Mouse (Mus musculus) adrenal gland, adult (tissue): ENCODE measurements around the gene Plscr2.

ENCODE experiments used
- DNase-seq, 2 experiments: peaks; one replicate each; pipeline ENCODE4 v3.0.0; 2022 to 2023; ENCODE audit warnings: low spot score in 1 of 2; ENCODE audit not compliant: inconsistent age in 2 of 2

Gene Plscr2

GRCm38 (mm10) chr9:92275486-92276207, at the start of gene Plscr2:
TSS of gene Plscr2 (plus strand) at chr9:92275602.
- peak; percentile 24 to 73 for DNase-seq

- DNase-seq, result peak in 1 of 2 experiments; percentile 62
Measured at GRCm38 (mm10) chr9:92226127-92226655, 49.2 kb upstream of the Plscr2 start.

GRCm38 (mm10) chr9:92226795-92227194, 48.6 kb upstream of the Plscr2 start:
- DNase-seq, result no peak

DNA sequence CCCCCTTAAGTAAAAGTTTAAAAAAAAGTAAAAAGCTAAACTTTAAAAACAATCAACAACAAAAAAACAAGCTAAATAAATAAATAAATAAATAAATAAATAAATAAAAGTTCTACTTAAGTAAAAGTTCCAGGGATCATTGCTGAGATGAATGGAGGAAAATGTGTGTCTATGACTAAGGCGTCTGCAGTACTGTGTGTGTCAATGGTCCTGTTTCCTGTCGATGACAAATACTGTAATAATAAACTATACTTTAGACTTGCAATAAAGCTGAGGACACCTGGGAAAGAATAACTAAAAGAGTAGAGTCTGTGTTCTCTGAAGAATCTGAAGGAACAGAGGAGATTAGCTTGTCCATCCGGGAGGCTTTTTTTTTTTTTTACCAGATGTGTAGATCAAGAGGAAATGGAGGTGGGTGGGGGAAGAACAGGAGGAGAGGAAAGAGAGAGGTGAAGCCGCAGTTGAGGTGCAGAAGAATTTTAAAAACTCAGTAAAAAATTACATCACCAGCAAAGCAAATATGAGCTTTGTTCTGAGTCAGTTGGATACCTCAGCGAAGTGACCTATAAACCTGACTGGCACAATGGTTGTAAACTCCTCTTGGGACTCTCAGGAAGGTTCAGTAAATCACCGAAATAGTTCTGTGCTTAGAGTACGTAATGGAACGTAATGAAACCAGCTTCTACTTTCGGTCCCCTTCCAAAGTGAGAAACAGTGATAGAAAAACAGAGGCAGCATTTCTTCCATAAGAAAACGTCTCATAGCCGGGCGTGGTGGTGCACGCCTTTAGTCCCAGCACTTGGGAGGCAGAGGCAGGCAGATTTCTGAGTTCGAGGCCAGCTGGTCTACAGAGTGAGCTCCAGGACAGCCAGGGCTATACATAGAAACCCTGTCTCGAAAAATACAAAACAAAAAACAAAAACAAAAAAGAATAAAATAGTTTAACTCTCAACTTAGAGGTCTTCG, 46.3 kb upstream of the Plscr2 start:
- DNase-seq, result no peak

- DNase-seq, result no peak
Measured at GRCm38 (mm10) chr9:92229833-92230205, 45.6 kb upstream of the Plscr2 start.

- no peak for DNase-seq
Measured at GRCm38 (mm10) chr9:92234901-92235458, 40.4 kb upstream of the Plscr2 start.

DNA sequence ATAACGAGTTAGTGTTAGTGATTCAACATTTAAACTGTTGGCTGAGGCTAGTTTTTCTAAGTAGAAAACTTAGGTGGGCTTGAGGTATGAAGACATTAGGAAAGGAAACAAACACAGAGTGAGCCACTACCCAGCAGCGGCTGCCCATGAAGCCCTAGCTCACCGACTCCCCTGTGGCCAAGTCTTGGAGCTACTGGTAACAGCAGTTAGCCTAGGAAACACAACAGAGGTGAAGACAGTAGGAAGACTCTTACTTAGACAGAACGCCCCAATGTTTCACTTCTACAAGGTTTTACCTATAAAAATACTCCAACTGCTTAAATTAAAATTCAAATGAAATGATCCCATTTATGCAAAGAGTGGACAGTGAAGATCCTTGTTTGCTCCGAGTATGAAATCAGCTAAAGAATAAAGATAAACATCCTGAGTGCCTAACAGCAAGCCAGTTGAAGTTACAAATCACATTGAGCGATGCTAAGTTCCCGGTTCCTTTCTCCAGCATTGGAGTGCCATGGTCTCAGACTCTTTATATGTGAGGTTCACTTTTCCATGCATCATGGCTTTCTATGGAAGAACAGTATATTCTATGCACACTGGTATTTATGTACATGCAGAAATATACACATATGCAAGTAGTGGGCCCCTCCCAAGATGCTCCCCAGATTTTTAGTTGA, 26.5 kb upstream of the Plscr2 start:
- no peak for DNase-seq

DNA sequence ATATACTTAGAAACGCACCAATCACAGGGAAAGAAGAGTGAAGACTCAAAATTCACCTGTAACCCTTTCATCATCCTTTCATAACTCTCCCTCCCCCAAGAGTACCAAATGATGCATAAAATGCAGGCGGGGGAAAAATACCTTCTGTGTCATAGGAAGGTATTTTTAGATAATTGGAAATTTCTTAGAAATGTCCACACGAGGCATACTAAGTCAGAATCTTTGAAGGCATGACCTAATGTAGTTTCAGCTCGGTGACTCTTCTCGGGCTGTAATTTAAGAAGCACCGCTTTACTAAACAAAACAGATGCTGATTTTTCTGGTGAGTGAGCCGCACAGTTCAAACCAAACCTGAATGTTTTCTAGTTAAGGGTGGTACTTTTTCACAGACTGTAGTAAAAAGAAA, 26.0 kb upstream of the Plscr2 start, which contains the start of gene Plscr1:
Plscr1 (plus strand) TSS at position 304 of the 406 bp plus-strand sequence.
- no peak for DNase-seq

DNA sequence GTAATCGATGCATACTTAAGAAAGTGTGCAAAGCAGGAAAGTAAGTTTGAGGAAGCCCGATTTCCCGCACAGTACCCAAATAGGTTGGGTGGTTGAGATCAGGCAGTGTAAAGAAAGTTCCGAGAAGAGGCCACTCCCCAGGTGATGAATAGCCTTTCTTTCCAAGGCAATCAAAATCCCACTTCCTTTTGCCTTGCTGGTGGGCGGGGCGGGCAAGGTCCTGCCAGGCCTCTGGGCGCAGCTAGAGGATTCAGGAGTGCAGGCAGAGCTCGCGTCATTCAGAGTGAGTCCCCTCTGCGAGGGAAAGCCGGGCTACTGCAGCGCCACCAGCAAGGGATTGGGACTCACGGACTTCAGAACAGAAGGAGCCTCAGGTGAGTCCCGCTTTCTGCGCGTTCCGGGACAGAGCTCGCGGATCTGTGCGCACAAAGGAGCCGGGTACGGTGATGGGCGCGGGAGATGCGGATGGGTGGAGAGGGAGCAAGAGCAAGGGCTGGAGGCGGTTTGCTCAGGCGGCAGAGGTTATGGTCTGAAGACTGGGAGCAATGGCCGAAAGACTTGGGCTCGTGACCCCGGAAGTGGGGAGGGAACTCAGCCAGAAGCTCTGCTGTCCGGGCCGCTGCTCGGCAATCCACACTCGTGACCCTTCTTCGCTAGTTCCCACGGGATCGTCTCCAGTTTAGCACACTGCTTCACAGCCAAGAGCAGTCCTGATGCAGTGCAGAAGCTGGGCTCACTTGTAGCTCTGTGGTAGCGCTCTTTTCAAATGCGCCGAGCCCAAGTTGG, 25.2 kb upstream of the Plscr2 start:
- peak; percentile 76 to 94 for DNase-seq

GRCm38 (mm10) chr9:92252718-92253117, 22.7 kb upstream of the Plscr2 start:
- no peak for DNase-seq

DNA sequence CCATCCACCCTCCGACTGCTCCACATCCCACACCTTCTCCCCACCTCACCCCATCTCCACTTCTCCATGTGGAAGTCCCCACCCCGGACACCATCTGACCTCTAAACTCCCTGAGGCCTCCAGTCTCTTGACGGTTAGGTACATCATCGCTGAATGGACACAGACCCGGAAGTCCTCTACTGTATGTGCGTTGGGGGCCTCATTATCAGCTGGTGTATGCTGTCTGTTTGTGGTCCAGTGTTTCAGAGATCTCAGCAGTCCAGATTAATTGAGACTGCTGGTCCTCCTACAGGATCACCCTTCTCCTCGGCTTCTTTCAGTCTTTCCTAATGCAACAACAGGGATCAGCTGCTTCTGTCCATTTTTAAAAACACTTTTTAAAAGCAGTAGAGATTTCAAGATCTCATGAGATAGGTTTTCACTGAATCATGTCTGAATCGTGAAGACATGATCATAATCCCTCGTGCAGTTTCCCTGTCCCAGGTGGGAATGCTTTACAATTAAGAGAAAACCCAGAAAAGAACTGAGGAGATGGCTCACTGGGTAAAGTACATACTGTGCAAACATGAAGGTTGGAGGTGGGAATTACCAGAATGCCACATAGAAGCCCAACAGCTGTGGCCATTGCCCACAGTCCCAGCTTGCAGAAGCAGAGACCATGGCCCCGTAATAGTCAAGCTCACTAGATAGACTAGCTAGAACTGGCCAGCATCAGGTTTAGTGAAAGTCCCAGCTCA, 21.6 kb upstream of the Plscr2 start:
- no peak for DNase-seq

- no peak for DNase-seq
Measured at GRCm38 (mm10) chr9:92260481-92261159, 14.8 kb upstream of the Plscr2 start.

- DNase-seq, result peak in 1 of 2 experiments; percentile 66
Measured at GRCm38 (mm10) chr9:92265719-92266118, 9.7 kb upstream of the Plscr2 start.

- DNase-seq, result no peak
Measured at GRCm38 (mm10) chr9:92266558-92267171, 8.7 kb upstream of the Plscr2 start.

GRCm38 (mm10) chr9:92267732-92268131, 7.7 kb upstream of the Plscr2 start:
- no peak for DNase-seq

- no peak for DNase-seq
Measured at GRCm38 (mm10) chr9:92269829-92270404, 5.5 kb upstream of the Plscr2 start.

- DNase-seq, result peak; percentile 63 to 91
Measured at GRCm38 (mm10) chr9:92270927-92271326, 4.5 kb upstream of the Plscr2 start.

DNA sequence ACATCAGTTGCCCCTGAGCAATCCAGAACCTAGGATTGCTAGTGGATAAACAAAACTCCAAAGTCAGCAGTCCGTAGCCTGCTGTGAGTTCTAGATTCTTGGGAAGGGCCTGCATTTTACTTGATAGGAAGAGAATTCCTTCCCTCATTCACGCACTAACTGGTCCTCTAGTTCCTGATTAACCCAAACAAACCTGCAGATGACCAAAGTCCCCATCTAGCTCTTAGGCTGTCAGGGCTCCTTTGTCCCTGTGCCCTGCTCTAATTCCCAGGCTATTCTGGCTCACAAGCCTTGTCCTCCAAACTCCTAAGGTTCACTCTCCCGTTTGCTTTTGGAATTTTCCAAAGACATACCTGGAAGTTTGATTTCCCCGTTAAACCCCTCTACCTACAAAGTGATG, 2.8 kb upstream of the Plscr2 start:
- no peak for DNase-seq
